In genomic region chr13:112584556-112585237, GRCm38 (mm10) we compare ENCODE assay signal across 31 mouse cellular contexts. TPM values are rescaled to one million over a fixed set of nuclear protein-coding genes. Genes with fewer than 3 reads are reported as not detected.
"Had no signal": no experiment of that assay in that cellular context is flagged by ENCODE, and none has a peak within 500 bp of the region (broad histone marks: within the 10 kb centered on the region; RNA-seq: fewer than 3 reads in every experiment).

No protein-coding gene starts in this region.

- H3K27me3 ChIP-seq: embryonic facial prominence, embryonic 12.5 days; embryonic facial prominence, embryonic 13.5 days; embryonic facial prominence, embryonic 15.5 days; forebrain, embryonic 12.5 days; forebrain, embryonic 13.5 days; heart, embryonic 12.5 days; heart, embryonic 13.5 days had no signal

- DNase-seq: cerebellum, adult 9-11 months; cerebellum, postnatal 10 days; cerebellum, postnatal 14 days; cerebellum, postnatal 25 days; cerebellum, postnatal 36 days; embryo, embryonic 11 days; forebrain, postnatal 0 days; gastrocnemius, adult 2 months; gastrocnemius, postnatal 10 days; gastrocnemius, postnatal 14 days; gastrocnemius, postnatal 25 days; gastrocnemius, postnatal 36 days; heart, adult 11 months; heart, adult 18-20 months had no signal

- H3K4me1 ChIP-seq: heart, embryonic 10.5 days; heart, embryonic 12.5 days; heart, embryonic 13.5 days had no signal

- H3K27ac ChIP-seq: embryonic facial prominence, embryonic 10.5 days; embryonic facial prominence, embryonic 12.5 days; embryonic facial prominence, embryonic 13.5 days; forebrain, embryonic 10.5 days; forebrain, embryonic 12.5 days; forebrain, embryonic 13.5 days; gastrocnemius, adult 2 months; heart, embryonic 10.5 days; heart, embryonic 13.5 days had no signal

- H3K4me3 ChIP-seq: embryonic facial prominence, embryonic 10.5 days; embryonic facial prominence, embryonic 12.5 days; embryonic facial prominence, embryonic 13.5 days; embryonic facial prominence, embryonic 15.5 days; erythroblast, embryonic 14.5 days; forebrain, embryonic 10.5 days; forebrain, embryonic 12.5 days; forebrain, embryonic 13.5 days; gastrocnemius, adult 2 months; heart, embryonic 10.5 days; heart, embryonic 12.5 days; heart, embryonic 13.5 days had no signal

- ATAC-seq: forebrain, embryonic 13.5 days; forebrain, embryonic 16.5 days; forebrain, postnatal 0 days had no signal

- H3K4me2 ChIP-seq: embryonic facial prominence, embryonic 12.5 days; embryonic facial prominence, embryonic 13.5 days; embryonic facial prominence, embryonic 15.5 days; forebrain, embryonic 12.5 days; forebrain, embryonic 13.5 days; heart, embryonic 11.5 days; heart, embryonic 12.5 days; heart, embryonic 13.5 days had no signal

- H3K36me3 ChIP-seq: embryonic facial prominence, embryonic 10.5 days; embryonic facial prominence, embryonic 12.5 days; embryonic facial prominence, embryonic 13.5 days; embryonic facial prominence, embryonic 15.5 days; forebrain, embryonic 10.5 days; forebrain, embryonic 12.5 days; heart, embryonic 10.5 days; heart, embryonic 12.5 days; heart, embryonic 13.5 days had no signal

- H3K9me3 ChIP-seq: embryonic facial prominence, embryonic 10.5 days; embryonic facial prominence, embryonic 12.5 days; embryonic facial prominence, embryonic 13.5 days; embryonic facial prominence, embryonic 15.5 days; forebrain, embryonic 10.5 days; forebrain, embryonic 12.5 days; forebrain, embryonic 13.5 days; heart, embryonic 10.5 days; heart, embryonic 12.5 days; heart, embryonic 13.5 days had no signal

- H3K9ac ChIP-seq: embryonic facial prominence, embryonic 12.5 days; embryonic facial prominence, embryonic 13.5 days; embryonic facial prominence, embryonic 15.5 days; forebrain, embryonic 12.5 days; forebrain, embryonic 13.5 days; forebrain, postnatal 0 days; heart, embryonic 12.5 days; heart, embryonic 13.5 days had no signal

RNA-seq across cellular contexts. Expression of gene Il31ra, which starts 9.5 kb away (rescaled TPM):
- total RNA-seq: gastrocnemius, adult 18-20 months; gastrocnemius, postnatal 25 days; gastrocnemius, postnatal 36 days; heart, adult 18-20 months; heart, adult 8-10 months had no signal
- polyA plus RNA-seq: embryonic facial prominence, embryonic 10.5 days; embryonic facial prominence, embryonic 11.5 days; erythroblast, embryonic 14.5 days; forebrain, embryonic 10.5 days; forebrain, embryonic 11.5 days had no signal
